Mouse (Mus musculus) stomach, postnatal 0 days (tissue): ENCODE measurements around the gene Ap4b1. TPM values are rescaled to one million over a fixed set of nuclear protein-coding genes. Genes with fewer than 3 reads are reported as not detected.
"Not testable (repeated sequence)": the region's sequence is repeated elsewhere in the genome, so short reads cannot be mapped to it uniquely, and the experiment has no call there.

ENCODE experiments used
- ATAC-seq: fragments of 200-750 bp; cut with Nextera tagmentation; 2 replicates; pipeline ENCODE4 v1.8.0; 2017; ENCODE audit not compliant: low FRiP score, low TSS enrichment
- DNase-seq: peaks from one replicate; pipeline ENCODE4 v3.0.0-alpha.2; 2016; ENCODE audit warnings: low spot score
- H3K27ac ChIP-seq: fragments of 300-500 bp; sonication (generic); replicated peaks from 2 replicates; pipeline ENCODE4 v1.5.1; 2014; ENCODE audit warnings: mild to moderate bottlenecking, control low read depth
- H3K27me3 ChIP-seq: fragments of 300-500 bp; sonication (generic); 2 replicates; pipeline ENCODE4 v1.6.1; 2014; ENCODE audit warnings: low read length; ENCODE audit not compliant: control insufficient read depth, insufficient read depth
- H3K36me3 ChIP-seq: fragments of 300-500 bp; sonication (generic); 2 replicates; pipeline ENCODE4 v1.6.1; 2014; ENCODE audit warnings: low read length, mixed read lengths; ENCODE audit not compliant: control insufficient read depth, insufficient read depth
- H3K4me1 ChIP-seq: fragments of 300-500 bp; sonication (generic); replicated peaks from 2 replicates; pipeline ENCODE4 v1.6.1; 2014; ENCODE audit warnings: antibody characterized with exemption; ENCODE audit not compliant: control insufficient read depth, insufficient read depth
- H3K4me2 ChIP-seq: fragments of 300-500 bp; sonication (generic); replicated peaks from 2 replicates; pipeline ENCODE4 v1.6.1; 2014; ENCODE audit warnings: low read depth, mild to moderate bottlenecking, control low read depth, moderate library complexity
- H3K4me3 ChIP-seq: fragments of 300-500 bp; sonication (generic); 2 replicates; pipeline ENCODE4 v1.5.1; 2014; ENCODE audit warnings: low read depth, low read length, control low read depth
- H3K9ac ChIP-seq: fragments of 300-500 bp; sonication (generic); 2 replicates; pipeline ENCODE4 v1.6.1; 2014; ENCODE audit warnings: mild to moderate bottlenecking, low read length, control low read depth, mixed read lengths
- H3K9me3 ChIP-seq: fragments of 300-500 bp; sonication (generic); 2 replicates; pipeline ENCODE4 v1.6.1; 2016; ENCODE audit warnings: low read length; ENCODE audit not compliant: control insufficient read depth
- CTCF ChIP-seq: IDR thresholded peaks from 2 replicates; pipeline ENCODE4 v1.5.1; 2016; ENCODE audit warnings: antibody characterized with exemption, low read depth, mild to moderate bottlenecking, moderate library complexity
- EP300 ChIP-seq: optimal IDR thresholded peaks from 2 replicates; pipeline ENCODE3; 2016; ENCODE audit warnings: antibody characterized with exemption
- WGBS: fragments of 180-500 bp; shearing (Covaris S2); extraction: QIAGEN DNeasy Blood & Tissue Kit; methylation state at CpG from one replicate; pipeline ENCODE4 v1.1.7; 2014; 5-methylcytosine and 5-hydroxymethylcytosine counted together
- polyA plus RNA-seq: library from polyadenylated mRNA; unstranded; fragments of >200 nt; fragmentation: Nextera tagmentation; extraction: Ambion mirVana; gene quantifications from 2 replicates; pipeline ENCODE4 v1.2.1, GENCODE M21; 2015

The Ap4b1 gene
- polyA plus RNA-seq, 1 experiment from 2014 or later = 12.2 TPM

DNA sequence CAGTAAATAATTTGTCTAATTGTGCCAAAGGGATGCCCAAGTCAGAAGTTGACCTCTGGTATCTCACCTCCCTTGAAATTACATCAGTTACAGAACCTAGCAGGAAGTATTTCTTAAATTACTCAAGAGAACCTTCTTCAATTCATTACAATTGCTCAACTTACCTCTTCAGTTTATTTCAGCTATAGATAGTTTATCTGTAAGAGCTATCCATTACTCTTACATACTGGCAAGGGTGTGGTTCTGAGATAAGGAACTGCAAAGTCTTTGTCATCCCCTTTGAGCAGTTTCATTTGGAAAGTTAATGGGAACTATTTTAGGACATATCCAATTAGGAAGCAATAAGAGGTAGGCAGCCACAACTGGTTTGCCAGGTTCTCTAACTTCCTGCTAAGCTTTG, 23.1 kb downstream of the Ap4b1 start, which contains the start of gene Bcl2l15:
TSS of gene Bcl2l15 (plus strand) at position 176 of the 400 bp plus-strand sequence.
- Histone ChIP-seq H3K36me3 (no peaks in the 10 kb centered on the region), H3K4me1 (no peaks in the 10 kb centered on the region), H3K4me3 (no peak within 1 kb of the TSS), H3K27ac (no peak within 1 kb of the TSS), H3K9ac (no peak within 1 kb of the TSS), H3K27me3 (no peaks in the 10 kb centered on the region), H3K9me3 (no peaks in the 10 kb centered on the region), H3K4me2 (no peak within 1 kb of the TSS)
- TF ChIP-seq EP300 = no peak
- no peak for TF ChIP-seq CTCF
- DNase-seq = no peak
- ATAC-seq = no peak

DNA sequence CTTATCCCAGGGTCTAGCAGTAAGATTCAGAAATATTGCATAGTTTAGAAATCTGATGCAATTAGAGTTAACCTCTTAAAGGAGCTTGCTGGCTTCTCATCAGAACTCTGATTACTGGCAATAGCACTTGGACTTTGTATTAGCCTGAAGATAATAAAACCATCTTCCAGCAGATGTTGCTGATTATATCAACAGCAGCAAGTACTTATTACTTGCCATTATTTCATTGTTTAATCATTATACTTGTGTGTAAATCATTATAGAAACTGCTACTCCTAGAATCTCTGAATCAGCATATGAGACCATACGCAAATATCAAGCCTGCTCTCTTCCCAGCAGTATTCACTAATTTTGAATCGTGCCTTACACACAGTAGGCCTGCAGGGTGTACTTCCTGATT, 24.7 kb downstream of the Ap4b1 start:
- Histone ChIP-seq H3K27ac (no peak overlapping the region), H3K27me3 (no peaks in the 10 kb centered on the region), H3K4me2 (no peak overlapping the region), H3K9ac (no peak overlapping the region), H3K4me3 (no peak overlapping the region), H3K9me3 (no peaks in the 10 kb centered on the region), H3K36me3 (no peaks in the 10 kb centered on the region), H3K4me1 (no peaks in the 10 kb centered on the region)
- DNase-seq (no peak), ATAC-seq (no peak)
- WGBS = 84% methylated on average over 2 of the region's 2 CpGs
- TF ChIP-seq EP300 (no peak), CTCF (no peak)

DNA sequence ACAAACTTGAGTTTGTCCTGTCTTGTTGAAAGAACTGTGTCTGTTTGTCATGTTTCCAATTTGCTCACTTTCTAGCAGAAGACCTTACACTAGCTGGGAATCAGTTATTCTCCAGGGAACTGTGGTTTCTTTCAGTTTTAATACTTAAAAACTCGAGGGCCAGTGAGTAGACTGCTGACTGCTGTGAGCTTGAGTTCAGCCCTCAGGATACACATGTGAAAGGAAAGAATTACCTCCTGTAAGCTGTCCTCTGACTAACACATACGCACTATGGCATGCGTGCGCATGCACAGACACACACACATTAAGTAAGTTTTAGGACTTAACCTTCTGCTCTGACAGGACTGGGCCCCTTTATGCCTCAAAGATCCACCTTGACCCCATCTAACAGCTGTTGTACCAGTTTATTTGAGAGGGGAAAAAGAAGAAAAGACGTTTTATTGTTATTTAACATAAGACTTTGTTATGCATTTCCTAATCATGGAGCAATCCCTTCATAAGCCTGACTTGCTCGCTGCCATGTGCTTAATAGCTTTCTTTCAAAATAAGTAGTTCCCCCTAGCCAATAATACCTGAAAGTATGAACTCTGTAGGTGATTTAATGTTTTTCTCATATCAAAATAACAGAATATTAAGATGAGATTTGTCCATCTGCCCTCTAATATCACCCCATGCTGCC, 26.1 kb downstream of the Ap4b1 start:
- H3K36me3 ChIP-seq = no peaks in the 10 kb centered on the region
- DNase-seq = no peak
- no peaks in the 10 kb centered on the region for H3K4me1 ChIP-seq
- WGBS = 63% methylated on average over 6 of the region's 6 CpGs
- no peak overlapping the region for H3K4me3 ChIP-seq
- no peak overlapping the region for H3K9ac ChIP-seq
- no peak overlapping the region for H3K4me2 ChIP-seq
- H3K27ac ChIP-seq = no peak overlapping the region
- no peaks in the 10 kb centered on the region for H3K9me3 ChIP-seq
- TF ChIP-seq CTCF = no peak
- TF ChIP-seq EP300 = no peak
- ATAC-seq = no peak
- H3K27me3 ChIP-seq = no peaks in the 10 kb centered on the region

DNA sequence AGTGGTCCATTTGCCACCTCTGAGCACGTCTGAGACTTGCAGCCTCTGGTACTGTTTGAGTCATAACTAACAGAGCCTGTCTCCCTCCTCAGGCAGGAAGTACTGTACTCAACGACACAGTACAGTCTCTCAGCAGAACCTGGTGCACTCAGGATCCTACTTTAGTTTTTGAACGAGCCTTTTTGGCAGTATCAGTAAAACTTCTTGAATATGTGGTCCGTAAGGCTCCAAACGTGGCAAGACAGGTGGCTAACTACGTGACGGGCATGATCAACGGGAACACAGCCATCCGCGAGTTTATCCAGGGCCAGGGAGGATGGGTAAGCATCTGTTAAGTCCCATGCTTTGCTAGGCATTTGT, 26.6 kb downstream of the Ap4b1 start:
- DNase-seq = no peak
- Histone ChIP-seq H3K36me3 (no peaks in the 10 kb centered on the region), H3K27ac (no peak overlapping the region), H3K4me1 (no peaks in the 10 kb centered on the region), H3K9me3 (no peaks in the 10 kb centered on the region), H3K9ac (no peak overlapping the region), H3K4me3 (no peak overlapping the region), H3K27me3 (no peaks in the 10 kb centered on the region), H3K4me2 (no peak overlapping the region)
- ATAC-seq = no peak
- TF ChIP-seq EP300 = no peak
- WGBS = 74% methylated on average over 10 of the region's 10 CpGs

DNA sequence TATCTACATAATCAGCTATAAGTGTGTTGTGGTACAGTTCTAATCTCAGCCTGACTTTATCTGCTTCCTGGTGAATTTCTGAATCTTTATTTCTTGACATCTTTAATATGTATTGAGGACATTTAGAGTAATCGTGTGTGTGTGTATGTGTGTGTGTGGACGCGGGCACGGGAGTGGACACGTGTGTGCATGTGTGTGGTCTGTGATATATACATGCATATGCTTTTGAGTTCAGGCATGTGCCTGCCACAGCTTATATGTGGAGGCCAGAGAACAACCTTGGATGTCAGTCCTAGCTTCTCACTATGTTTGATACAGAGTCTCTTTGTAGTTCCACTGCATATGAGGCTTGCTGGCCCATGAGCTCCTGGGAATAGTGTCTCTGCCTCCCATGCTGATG, 27.1 kb downstream of the Ap4b1 start:
- TF ChIP-seq CTCF (no peak), EP300 (no peak)
- no peak for DNase-seq
- 94% methylated on average over 5 of the region's 5 CpGs for WGBS
- Histone ChIP-seq H3K4me1 (no peaks in the 10 kb centered on the region), H3K36me3 (no peaks in the 10 kb centered on the region), H3K9me3 (no peaks in the 10 kb centered on the region), H3K27ac (no peak overlapping the region), H3K4me2 (no peak overlapping the region), H3K9ac (no peak overlapping the region), H3K4me3 (no peak overlapping the region), H3K27me3 (no peaks in the 10 kb centered on the region)
- ATAC-seq = no peak

DNA sequence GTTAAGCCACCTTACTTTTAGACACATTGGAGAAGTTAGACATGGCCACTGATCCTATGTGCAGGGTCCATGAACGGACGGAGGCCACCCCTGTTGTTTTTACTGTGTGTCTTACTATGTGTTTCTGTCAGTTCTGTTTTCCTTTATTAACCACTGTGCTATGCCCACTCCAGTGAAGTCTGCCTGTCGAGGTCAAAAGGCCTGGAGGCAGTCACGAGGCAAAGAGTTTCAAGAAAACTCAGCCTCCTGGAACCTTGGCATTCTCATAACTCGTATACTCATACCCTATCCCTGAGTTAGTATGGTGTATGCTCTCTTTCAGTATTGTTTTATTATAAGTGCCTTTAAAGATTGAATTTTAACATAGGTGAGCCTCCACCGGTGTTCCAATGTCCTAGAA, 30.4 kb downstream of the Ap4b1 start:
- DNase-seq = no peak
- H3K9ac ChIP-seq = no peak overlapping the region

DNA sequence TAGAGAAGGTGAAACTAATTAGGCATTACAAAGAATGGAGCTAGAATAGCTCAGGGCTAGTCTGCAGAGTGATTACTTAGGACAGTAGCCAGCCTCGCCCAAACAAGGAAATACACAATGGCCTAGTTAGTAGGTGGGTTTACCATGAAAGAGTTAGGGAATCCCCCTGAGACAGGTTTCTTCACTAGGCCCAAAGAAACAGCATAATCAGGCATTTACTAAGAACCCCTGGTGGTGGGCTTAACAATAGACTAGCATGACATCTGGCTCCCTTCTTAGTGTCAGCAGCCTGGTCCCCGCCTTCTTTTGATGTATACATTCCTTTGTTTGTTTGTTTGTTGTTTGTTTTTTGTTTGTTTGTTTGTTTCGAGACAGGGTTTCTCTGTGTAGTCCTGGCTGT, 30.9 kb downstream of the Ap4b1 start:
- H3K27me3 ChIP-seq, H3K36me3 ChIP-seq, H3K4me1 ChIP-seq, H3K9ac ChIP-seq, H3K27ac ChIP-seq, H3K9me3 ChIP-seq, ATAC-seq, H3K4me2 ChIP-seq, DNase-seq, H3K4me3 ChIP-seq: not testable (repeated sequence)
- 84% methylated on average over 3 of the region's 3 CpGs for WGBS

More for the DNA sequence above, 30.4 kb downstream of the Ap4b1 start:
- no peak for ATAC-seq
- H3K36me3 ChIP-seq = no peaks in the 10 kb centered on the region
- no peak overlapping the region for H3K4me2 ChIP-seq
- WGBS = 90% methylated on average over 6 of the region's 6 CpGs
- H3K9me3 ChIP-seq = no peaks in the 10 kb centered on the region
- no peak overlapping the region for H3K4me3 ChIP-seq
- TF ChIP-seq CTCF (no peak), EP300 (no peak)
- H3K27me3 ChIP-seq = no peaks in the 10 kb centered on the region
- no peaks in the 10 kb centered on the region for H3K4me1 ChIP-seq
- no peak overlapping the region for H3K27ac ChIP-seq

DNA sequence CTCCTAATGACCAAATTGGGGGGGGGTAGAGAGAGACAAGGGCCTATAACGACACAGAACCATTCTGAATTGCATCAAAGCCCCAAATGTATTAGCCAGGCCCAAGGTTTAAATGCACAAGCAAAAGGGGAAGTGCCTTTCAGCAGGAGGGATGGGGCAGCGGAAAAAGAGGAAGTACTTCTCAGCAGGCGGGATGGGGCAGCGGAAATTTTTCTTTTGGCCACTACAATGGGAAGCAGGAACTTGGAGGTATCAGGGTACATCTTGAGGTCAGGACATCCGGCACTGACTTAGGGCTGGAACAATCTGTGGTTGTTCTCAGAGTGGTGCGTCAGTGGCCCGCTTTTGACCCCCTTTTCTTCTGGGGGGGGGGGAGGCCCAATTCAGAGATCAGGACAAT, 31.6 kb downstream of the Ap4b1 start:
- ATAC-seq, H3K9me3 ChIP-seq, H3K4me2 ChIP-seq, H3K36me3 ChIP-seq, H3K4me3 ChIP-seq, H3K9ac ChIP-seq, H3K27ac ChIP-seq, H3K27me3 ChIP-seq, H3K4me1 ChIP-seq, DNase-seq: not testable (repeated sequence)
- 91% methylated on average over 7 of the region's 7 CpGs for WGBS
